Mouse (Mus musculus): ENCODE measurements around the gene Gm45711.
A peak's percentile ranks its signal among the peaks of the same experiment; 100 is the strongest.
"Not testable (repeated sequence)": the region's sequence is repeated elsewhere in the genome, so short reads cannot be mapped to it uniquely, and the experiment has no call there.

Gene Gm45711

DNA sequence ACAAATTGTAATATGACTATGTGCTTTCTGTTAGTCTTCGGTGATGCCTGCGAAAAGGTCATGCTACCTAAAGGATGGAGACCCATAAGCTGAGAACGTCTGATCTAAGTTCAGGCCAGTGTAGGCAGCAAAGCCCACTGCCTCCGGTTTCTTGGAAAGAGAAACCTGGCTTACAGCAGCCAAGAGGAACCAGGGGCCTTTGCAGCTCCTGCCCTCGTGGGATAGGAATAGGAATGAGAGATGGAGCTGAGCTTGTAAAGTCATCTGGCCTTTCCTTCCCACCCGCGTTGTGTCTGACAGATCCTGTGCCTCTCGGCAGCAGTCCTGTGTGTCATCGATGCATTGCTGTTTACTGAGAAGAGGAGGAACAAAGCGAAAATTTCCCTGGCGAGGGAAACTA is 11.4 kb upstream of the Gm45711 start, which contains the start of gene Gm11020:
Gm11020 (plus strand) TSS at position 301 of the 400 bp plus-strand sequence.
- DNase-seq (ENCODE audit: low spot score in 2 of 2), result not testable (repeated sequence)

DNA sequence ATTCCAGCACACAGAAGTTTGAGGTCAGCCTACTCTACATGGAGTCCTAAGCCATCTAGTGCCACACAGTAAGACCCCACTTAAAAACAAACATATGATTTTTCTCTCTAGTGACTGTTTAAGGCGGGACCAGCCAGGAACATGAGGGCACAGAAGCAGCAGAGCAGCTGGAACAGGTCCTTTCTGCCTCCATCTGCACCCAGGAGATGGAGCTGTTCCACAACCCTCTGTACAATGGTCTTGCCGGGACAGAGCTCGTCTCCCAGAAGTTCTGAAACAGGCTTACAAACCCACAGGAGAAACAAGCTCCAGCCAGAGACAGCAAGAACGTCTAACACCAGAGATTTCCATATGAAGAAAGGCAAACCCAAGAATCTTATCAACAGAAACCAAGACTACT is 3.4 kb upstream of the Gm45711 start:
- DNase-seq (ENCODE audit: low spot score in 2 of 2), result no peak

DNA sequence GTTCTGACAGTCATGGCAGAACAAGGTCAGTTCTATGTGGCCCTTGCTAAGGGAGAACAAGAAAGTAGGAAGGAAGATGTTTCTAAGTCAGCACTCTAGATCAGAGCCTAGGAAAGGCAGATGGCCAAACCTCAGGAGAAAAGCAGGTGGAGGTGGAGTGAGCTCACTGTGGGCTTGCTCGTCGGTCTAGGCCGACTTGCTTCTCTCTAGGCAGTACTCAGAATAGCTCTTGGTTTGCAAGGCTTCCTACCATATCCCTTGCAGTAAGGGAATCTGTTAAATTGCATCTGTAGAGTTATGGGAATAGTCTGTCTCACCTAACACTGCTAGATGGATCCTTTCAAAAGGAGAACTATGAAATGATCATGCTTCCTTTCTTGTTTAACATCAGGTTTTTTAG is 2.1 kb upstream of the Gm45711 start:
- DNase-seq (ENCODE audit: low spot score in 2 of 2), result not testable (repeated sequence)

DNA sequence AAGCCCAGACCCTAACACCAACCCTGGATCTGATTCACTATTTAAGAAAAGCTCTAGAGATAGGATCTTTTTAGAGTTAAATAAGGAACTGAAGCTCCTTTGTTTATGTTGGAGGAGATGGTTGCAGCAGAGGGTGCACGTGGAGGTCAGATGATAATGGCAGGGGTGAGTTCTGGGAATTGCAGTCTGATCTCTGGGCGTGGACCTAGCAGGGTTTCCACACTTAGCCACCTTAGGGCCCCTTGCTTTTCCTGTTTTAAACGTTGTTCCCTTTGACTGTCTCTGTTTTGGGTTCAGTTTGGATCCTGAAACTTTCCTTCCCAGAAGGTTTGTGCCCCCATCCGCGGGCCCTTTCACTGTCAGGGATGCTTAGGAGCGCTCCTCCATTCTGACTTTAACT is 1.5 kb downstream of the Gm45711 start:
- not testable (repeated sequence) for DNase-seq (ENCODE audit: low spot score in 2 of 2)

DNA sequence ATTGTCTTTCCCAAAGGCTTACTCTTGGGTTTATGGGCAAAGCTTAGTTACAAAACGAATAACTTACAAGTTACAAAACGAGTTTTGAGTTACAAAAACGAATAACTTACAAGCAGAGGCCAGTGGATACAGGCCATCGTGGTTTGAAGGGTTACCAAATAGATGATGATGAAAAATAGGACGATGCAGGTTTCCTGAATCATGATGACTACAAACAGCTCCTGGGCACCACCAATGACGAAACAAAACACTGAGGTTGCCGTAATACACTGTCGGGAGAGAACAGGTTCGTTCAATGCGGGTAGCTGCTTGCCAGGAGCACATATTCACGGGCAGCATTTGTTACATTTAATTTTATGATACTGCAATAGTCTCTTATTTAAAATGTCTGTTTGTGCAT is 4.9 kb downstream of the Gm45711 start:
- no peak for DNase-seq (ENCODE audit: low spot score in 2 of 2)

DNA sequence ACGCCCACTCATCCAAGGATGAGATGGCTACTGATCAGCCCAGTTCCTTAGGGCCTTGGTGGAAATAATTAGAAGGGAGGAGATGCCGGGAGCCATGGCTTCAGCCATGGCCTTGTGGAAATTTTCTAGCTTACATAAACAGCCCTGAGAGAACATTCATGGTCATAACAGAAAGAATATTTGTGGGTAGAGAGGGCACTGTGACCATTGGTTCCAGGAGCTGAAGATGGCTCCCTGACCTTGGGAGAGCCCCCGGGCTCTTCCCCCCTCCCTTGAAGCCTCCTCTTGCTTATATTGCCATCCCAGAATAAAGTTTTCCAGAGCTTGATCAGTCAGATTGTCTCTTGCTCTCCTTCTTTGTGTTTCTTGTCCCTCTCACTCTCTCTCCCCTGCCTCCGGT is 7.3 kb downstream of the Gm45711 start:
- DNase-seq (ENCODE audit: low spot score in 2 of 2), result not testable (repeated sequence)

DNA sequence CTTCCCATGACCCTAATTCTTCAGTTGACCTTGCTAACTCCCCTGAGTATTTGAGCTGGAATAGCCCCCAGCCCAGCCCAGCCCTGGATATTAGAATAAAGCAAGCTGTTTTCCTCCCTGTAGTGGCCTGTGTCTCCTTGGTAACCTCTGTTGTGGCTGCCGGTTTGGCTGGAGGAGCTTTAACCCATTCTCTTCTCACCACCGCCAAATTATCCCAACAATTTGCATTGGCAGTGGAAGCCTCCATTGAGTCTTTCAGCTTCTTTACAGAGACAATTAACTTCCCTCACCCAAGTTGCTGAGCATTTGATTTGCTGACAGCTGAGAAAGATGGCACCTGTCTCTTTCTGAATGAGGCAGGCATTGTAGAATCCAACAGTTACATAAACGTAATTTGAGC is 8.3 kb downstream of the Gm45711 start:
- not testable (repeated sequence) for DNase-seq (ENCODE audit: low spot score in 2 of 2)

DNA sequence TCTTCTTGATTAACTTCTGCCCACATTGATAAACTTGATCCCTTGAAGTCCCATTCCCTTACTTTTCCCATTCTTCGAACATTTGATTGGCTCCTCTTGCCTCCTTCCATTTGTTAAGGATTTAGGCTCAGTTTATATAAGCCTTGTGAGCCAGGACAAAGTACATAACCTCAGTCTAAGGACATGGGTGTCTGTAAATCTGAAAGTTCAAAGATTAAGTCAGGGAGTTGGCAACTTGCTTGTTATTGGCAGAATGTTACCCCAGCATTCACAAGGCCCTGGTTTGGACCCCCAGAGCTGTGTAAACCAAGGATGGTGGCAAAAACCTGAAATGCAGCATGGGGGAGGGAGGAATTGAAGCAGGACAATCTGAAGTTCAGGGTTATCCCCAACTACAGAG is 15.5 kb downstream of the Gm45711 start:
- DNase-seq (ENCODE audit: low spot score in 2 of 2), result no peak

DNA sequence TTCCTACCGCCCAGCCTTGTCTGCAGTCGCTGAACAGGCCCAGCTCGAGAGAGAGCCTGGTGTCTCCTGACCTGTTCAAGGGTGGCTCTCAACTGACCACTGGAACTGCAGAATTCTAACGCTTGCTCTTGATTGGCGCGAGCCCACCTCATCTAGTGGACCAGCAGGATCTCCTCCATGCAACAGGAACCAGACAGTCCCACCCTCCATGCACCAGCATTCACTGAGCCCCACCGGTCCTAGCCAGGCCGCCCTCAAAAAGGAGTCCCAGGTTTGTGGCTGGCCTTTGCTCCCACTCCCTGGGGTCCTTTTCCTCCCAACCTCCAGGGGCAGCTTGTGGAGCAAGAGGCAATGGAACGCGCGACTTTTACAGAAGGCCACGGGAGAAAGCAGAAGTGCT is 16.8 kb downstream of the Gm45711 start, which contains the start of gene Cmtm2a:
Cmtm2a (minus strand) TSS at position 101 of the 400 bp plus-strand sequence.
- DNase-seq (ENCODE audit: low spot score in 2 of 2), result not testable (repeated sequence)

DNA sequence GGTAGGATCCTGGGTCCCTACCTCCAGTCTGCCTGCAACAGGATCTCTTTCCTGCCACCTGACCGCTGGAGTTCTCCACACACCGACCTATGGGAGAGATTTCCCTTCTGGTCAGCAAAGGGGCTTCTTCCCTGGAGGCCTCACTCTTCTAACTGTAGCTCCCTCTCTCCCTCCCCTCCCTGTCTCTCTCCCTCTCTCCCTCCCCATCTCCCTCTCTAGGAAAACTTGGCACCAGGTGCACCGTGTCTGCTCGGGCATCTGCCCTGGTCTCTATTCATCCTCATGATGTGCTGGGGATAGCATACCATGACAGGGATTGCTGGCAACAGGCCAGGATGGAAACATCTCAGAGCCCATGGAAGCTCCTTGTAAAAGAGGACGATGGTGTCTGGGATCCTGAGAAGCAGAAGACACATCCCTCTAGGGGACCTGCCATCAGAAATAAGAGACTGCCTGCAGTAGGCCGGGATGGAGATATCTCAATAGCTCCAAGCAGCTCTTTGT is 40.9 kb downstream of the Gm45711 start:
- DNase-seq (ENCODE audit: low spot score in 2 of 2), result no peak

DNA sequence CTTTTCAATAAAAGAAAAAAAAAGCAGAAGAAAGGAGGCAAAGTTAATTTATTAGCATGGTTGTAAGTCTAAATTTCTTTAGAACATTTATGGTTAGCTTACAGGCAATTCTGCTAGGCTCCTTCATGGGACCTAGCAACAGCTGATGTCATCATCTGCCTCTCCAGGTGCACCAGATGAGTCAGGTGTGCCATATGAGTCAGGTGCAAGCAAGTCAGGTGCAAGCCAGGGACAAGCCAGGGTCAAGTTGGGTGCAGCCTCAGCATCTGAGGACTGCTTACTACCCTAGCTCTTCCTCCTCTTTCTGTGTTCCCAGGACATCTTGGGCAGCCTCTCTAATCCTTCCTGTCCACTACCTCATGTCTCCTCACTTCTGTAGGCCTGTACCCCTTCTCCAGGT is 41.5 kb downstream of the Gm45711 start:
- DNase-seq (ENCODE audit: low spot score in 2 of 2), result no peak

DNA sequence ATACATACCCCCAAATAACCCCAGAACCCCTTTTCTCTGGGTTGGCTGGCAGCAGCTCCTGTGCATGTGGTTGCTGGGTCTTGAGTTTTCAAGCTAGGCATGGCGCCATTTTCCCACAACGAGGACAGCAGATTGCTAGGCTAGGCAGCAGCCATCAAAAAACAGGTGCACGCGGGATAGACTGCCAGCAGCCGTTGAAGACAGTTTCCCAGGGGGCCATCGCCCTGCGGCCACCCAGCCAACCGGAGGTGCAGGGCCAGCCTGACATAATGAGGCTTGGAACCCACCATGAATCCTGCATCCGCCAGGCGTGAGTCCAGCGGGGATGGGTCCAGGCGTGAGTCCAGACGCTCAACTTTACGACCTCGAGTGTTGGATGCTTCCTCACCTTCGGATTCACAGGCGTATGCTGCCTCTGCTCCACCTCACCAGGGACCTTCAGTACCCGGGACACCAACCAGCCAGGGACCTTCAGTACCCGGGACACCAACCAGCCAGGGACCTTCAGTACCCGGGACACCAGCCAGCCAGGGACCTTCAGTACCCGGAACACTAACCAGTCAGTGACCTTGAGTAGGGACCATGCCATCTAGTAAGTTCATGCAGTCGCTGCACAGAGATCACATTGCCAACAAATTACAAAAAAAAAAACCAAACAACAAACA is 45.5 kb downstream of the Gm45711 start:
- DNase-seq (ENCODE audit: low spot score in 2 of 2), result not testable (repeated sequence)

DNA sequence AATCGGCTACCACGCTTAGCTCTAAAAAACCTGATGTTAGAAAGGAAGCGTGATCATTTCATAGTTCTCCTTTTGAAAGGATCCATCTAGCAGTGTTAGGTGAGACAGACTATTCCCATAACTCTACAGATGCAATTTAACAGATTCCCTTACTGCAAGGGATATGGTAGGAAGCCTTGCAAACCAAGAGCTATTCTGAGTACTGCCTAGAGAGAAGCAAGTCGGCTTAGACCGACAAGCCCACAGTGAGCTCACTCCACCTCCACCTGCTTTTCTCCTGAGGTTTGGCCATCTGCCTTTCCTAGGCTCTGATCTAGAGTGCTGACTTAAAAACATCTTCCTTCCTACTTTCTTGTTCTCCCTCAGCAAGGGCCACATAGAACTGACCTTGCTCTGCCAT is 48.1 kb downstream of the Gm45711 start:
- DNase-seq (ENCODE audit: low spot score in 2 of 2), result not testable (repeated sequence)

DNA sequence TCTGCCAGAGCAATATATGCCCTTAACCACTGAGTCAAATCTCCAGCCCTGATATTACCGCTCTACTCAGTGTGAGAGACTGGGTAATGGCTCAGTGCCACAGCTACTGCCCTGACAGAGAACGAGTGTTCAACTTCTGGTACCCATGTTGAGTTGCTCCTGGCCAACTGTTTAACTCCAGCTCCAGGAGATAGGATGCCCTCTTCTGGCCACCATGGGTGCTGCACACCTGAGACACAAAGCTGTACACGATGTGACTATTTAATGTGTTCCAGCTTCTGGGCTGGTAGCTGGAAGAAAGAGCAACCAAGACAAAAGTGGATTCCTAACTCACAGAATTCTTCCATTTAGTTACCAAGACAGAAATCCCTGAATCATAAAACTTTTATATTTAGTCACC is 56.9 kb downstream of the Gm45711 start:
- peak; percentile 35 to 67 for DNase-seq (ENCODE audit: low spot score in 2 of 2)

DNA sequence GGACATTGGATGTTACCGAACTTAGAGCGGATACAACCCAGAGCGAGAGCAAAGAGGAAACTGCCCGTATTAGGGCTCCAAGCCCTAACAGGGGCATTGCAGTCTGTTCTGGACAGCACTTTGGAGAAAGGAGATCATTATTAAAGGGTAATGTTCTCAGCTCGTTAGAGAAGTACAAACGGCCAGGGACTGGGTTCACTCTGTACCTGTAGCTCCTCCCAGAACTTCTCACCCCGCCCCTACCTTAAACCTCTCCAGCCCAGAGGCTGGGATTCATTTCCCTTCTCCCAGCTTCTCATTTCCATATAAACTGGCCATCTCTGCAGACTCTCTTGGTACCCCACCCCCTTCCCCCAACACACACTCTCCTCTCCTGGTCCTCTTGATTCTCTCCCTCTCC is 58.4 kb downstream of the Gm45711 start:
- DNase-seq (ENCODE audit: low spot score in 2 of 2), result no peak

DNA sequence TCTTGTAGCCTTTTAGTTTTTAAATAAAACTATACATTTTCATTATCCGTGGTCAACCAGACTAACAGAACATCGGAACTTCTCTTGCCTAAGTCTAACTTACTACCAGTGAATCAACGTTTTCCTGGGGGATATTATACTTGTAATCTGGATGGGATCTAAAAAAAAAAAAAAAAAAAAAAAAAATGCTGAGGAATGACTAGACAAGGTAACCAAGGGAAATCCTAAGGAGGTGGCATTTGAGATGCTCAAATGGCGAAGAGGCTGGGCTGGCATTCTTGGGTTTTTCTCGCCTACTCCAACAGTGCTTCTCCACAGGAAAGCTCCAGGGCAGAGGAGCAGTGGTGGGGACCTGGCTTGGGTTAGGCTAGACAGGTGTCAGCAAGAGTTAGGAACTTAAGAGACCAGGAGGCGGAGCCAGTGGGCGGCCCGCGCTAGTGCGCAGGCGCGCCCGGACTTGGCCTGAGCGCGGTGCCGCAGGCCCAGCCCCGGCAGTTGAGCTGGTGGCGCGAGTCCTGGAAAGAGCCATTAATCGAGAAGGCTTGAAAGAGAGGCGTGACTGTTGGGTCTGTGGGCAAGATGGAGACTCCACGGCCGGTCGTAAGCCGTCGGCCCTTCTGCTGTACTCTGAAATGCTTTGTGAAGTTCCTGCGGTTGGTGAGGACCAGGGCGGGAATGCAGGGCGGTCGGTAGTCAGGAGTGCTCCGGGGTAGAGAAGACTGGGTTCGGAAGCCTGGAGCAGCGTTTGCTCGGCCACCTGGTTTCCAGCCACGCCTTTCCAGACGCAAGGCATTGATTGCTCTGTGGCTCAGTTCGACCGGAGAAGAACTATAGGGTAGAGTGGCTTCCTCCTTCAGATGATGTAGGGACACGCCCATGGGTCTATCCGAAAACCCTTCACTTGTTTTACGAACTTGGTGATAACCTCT is 59.2 kb downstream of the Gm45711 start, which contains the start of gene Cklf:
Cklf (plus strand) TSS at position 423 of the 929 bp plus-strand sequence.
- peak; percentile 84 to 86 for DNase-seq (ENCODE audit: low spot score in 2 of 2)

DNA sequence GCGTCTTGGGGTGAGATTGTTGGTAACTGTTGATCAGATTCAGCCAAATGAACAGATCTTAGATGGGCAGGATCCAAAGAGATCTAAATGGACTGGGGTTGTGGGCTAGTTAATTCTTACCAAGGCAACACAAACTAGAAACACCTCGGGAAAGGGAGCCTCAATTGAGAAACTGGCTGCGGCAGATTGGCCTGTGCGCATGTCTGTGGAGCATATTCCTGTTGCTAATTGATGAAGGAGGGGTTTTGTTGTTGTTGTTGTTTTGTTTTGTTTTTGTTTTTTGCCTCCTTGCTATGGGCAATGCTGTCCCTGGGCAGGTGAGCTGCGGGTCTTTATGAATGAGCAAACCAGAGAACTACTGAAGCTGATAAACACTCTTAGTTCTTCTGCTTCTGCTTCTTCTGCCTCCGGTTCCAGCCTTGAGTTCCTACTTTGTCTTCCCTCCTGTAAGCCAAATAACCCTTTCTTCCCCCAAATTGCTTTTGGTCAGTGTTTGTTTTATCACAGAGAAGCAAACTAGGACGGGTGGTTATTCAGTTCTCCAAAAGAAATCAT is 60.4 kb downstream of the Gm45711 start:
- DNase-seq (ENCODE audit: low spot score in 2 of 2), result no peak

DNA sequence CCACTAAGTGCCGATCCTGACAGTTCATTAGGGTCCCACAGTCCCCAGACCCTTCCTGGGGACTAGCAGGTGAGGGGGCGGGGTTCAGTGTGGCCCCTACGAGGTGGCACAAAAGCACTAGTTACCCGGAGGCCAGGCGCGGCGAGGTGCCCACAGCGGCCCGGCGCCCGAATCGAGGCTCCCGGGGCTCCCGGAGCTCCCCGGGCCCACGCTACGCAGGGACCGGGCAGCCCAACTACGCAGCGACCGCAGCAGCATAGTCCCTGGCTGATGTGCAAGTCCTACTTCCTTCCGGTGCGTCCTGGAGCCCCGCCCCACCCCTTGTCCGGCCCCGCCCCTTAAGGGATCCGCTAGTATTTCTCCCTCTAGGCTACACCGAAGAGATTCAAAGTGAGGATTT is 61.6 kb downstream of the Gm45711 start, which contains the start of gene Tk2:
Tk2 (minus strand) TSS at position 283 of the 400 bp plus-strand sequence.
- DNase-seq (ENCODE audit: low spot score in 2 of 2), result peak; percentile 71 to 80

DNA sequence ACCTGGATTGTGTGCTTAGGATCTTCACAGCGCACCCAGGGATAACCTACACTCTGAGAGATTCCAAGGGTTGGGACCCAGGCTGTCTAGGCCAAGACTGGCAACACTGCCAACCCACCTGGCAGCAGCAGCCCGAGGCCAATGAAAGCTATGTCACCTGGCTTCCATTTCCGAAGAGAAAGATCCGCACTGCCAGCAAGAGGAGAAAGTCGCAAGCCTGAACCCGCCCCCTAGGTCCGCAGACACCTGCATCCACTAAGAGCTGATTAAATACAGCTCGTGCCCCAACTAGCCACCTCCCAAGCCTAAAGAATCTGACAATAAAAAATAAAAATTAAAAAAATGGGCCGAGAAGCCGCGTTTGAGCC is 62.0 kb downstream of the Gm45711 start:
- DNase-seq (ENCODE audit: low spot score in 2 of 2), result peak in 1 of 2 experiments; percentile 54

DNA sequence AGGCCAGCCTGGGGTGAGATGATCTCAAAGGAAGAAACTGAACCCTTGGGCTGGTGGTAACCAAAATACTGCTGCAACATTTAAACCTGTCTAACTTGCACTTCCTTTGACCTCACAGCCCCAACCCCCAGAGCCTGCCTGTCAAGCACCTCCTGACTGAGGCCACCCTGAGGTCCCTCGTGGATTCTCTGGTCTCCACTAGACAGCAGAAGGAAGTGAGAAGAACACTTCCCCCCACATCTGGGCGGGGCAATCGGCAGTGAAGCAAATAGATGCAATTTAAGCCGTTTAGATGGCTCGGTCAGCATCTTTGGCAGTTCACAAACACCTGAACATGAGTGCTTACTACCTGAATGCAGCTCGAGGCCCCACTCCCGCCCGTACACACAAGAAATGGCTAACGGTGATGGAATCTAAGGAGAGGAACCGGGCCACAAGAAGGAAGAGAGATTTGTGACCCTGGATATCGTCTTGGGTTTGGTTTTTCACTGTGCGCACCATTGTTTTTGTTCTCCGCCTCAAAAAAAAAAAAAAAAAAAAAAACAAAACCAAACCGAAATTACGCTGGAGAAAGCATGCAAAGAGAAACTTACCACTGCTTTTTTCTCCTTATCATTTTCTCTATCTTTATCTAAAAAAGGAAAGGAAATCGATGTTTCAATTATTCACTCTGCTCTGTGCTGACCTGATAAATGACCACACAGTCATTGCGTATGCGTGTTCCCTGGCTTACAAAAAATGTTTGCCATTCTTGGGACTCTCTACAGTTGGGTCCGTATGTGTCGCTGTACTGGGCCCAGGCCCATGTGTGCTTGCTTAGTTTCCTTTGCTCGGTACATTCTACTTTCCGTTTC is 62.6 kb downstream of the Gm45711 start:
- DNase-seq (ENCODE audit: low spot score in 2 of 2), result peak; percentile 78 to 91

DNA sequence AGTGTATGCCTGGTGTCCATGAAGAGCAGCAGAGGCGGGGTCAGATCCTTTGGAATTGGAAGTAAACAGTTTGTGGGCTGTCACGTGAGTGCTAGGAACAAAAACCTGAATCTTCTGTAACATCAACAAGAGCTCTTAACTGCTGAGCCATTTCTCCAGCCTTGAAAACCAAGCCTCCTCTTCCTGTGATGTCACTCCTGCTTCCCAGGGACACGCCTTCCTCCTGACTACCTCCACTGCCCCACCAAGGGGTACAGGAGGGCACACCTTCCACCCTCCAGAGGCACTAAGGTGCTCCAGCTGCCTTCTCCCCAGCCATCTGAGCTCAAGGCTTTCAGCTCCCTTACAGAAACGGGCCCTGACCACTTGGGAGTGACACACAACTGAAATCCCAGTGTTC is 63.3 kb downstream of the Gm45711 start:
- no peak for DNase-seq (ENCODE audit: low spot score in 2 of 2)
